Mouse (Mus musculus): ENCODE measurements around the gene Cars.

The Cars gene

GRCm38 (mm10) chr7:143510593-143511334 lies 89.1 kb downstream of the Cars start:
- no peak for DNase-seq (ENCODE audit: low spot score)

- no peak for DNase-seq (ENCODE audit: low spot score)
These were observed 90.3 kb downstream of the Cars start for GRCm38 (mm10) chr7:143509566-143509965.

Measured in T-cell, adult 2 months (primary cell).